Mouse (Mus musculus) left cerebral cortex, postnatal 10 days (tissue): Measurements from ENCODE around the gene Usp39. TPM values are rescaled to one million over a fixed set of nuclear protein-coding genes. Genes with fewer than 3 reads are reported as not detected.

ENCODE experiments used
- DNase-seq, 2 experiments: peaks; one replicate each; pipeline ENCODE4 v3.0.0; 2021 to 2022; ENCODE audit warnings: low spot score in 2 of 2, mixed read lengths in 1 of 2; ENCODE audit errors: extremely low spot score in 1 of 2
- intact Hi-C: fragments of 180-260 bp; cut with DNase I; formaldehyde crosslinking; loops from one replicate; pipeline ENCODE4 v1.15.1; 2025
- total RNA-seq, 2 experiments: library from RNA; stranded (reverse); gene quantifications; 2 replicates each; pipeline ENCODE4 v1.2.3; 2021

Gene Usp39
- total RNA-seq, 2 experiments from 2014 or later, result 31.8 to 33.6 TPM

DNA sequence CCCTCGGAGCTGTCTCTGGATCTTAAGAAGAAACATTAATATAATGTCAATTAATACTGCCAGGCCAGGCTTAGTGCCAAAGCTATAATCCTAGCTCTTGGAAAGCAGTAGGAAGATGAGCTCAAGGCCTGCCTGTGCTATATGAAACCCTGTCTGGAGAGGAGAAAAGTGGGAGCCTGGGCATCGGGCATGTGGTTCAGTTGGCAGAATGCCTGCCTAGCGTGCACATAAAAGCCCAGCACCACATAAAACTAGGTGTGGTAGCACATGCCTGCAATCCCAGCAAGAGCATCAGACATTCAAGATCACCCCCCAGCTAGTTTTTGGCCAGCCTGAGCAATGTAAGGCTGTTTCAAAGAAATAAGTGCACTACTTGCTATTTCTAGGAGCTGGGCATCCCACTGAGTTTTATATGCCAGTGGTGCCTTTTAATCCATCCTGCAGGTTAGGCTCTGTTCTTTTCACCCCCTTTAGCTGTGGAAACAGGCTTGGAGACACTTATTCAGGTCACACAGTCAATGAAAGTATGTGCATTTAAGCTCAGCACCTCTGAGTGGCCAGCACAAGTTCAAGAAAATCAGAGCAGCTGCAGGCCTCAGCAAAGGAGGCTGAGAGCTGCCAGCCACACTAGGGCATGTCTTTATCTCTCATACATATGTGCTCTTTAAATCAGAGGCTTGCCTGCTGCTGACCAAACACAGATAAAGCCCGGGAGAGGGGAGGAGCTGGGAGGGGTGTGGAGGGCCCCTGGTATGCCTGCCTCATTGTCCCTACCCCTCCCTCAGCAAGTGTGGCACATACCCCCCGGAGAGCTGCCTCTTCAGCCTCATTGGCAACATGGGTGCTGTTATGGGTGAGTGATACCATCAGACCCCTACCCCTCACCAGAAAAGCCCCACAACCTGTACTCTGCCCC, 12.4 kb upstream of the Usp39 start:
- intact Hi-C loops, result no loop called here
- DNase-seq, result no peak

DNA sequence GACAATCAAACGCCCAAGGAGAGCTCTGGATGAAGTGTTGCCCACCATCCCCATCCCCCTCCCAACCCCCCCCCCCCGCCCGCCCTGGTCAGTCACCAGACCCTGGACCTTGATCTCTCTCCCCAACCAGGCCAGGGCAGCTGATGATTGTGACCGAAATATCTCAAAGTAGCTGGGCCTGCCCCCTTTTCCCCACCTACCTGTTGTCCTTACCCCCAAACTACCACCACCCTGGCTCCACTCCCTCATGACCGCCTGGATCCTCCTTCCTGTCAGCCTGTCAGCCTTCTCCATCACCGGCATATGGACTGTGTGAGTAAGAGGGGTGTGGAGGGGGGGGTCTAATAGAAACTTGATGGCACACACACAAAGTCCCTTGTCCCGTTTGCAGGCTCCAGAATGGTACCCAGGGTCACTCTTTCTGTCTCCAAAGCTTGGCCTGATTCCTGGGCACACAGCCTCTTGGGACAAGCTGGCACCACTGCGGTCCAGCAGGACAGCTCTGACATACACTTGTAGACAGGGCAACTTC, 11.1 kb upstream of the Usp39 start:
- intact Hi-C loops, result no loop called here
- DNase-seq, result no peak

DNA sequence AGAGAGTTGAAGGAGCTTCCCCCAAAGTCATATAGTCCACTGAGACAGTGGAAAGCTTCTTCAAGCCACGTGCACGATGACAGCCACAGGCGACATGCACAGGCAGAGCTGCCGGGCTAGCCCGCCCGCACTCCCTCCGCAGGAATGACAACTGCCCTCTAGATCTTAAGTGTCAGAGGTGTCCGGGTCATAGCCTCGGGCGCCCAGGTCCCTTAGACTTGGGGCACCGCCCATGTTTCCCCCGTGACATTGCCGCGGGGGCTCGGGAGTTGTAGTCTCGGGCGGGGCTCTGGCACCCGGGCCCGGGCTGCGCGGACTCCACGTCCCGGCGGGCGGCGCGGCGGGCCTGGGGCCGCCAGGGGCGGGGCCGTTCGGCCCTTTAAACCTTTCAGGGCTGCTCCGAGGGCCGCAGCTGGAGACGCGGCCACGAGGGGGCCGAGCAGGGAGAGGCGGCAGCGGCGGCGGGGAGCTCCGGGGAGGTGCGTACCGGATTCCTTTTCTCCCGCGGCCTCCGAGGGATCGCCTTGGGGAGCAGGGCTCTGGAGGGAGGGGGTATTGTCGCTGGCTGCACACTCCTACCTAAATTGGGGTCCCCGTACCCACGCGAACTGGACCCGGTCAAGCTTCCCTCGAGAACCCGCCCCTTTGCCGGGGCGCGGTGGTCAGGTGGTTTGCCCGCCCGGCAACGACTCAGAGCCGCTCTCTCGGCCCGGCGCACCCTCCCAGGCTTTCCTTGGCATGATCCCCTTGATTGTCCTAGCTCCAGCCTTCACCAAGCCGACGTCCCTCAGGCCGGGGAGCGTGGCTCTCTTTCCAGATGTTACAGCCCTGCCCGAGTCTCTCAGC, 10.3 kb upstream of the Usp39 start, which contains the start of gene Tmem150a:
TSS of gene Tmem150a (plus strand) at position 382 of the 846 bp plus-strand sequence.
- intact Hi-C loops, result no loop called here
- peak; percentile 60 to 91 for DNase-seq

DNA sequence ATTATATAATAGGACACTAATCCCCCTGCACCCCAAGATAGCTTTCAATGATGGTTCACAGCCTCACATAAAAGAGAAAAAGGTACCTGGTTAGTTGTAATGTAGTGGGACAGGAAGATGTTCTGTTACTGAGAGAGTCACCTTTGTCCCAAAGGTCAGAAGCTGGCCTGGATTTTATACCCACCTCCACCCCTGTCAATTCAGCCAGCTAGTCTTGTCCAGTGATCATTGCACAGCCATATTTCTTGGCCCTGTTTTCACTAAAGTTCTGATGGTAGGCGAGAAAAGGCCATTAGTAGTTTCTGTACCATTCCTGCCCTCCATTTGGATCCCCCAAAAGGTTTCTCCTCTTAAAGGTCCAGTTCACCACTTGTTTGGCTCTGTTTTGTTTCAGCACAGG, 9.0 kb upstream of the Usp39 start:
- intact Hi-C loops, result no loop called here
- no peak for DNase-seq

DNA sequence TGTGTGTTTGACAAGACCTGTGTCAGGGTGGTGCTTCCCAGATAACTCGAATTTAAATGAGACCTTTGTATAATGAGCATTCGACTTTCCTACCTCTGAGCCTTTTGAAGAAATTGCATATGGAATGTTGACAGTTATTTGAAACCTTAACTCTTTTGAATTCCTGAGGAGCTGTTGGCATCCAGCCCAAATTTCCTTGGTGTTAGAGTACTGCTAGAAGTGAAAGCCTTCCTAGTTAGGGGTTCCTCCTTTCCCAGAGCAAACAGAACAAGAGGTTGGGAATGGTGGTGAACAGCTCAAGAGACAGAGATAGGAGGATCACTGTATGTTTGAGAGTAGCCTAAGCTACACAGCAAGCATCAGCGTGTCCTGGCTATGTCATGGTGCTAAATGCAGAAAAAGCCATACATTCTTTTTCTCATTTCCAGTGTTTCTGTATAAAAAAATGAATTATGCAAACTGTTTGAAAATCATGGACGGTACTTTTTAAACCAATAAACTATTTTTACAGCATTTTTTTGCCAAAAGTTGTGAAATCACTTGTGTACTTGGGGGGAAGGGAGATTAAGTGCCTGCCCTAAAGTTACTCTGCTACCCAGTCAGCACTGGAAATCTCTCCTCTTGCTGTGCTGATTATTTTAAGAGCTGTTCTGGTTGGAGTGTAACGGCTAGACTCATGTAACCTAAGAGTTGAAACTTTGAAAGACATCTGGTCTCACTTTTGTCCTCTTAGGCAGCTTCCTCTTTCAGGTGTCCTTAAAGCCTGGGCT, 7.8 kb upstream of the Usp39 start:
- peak in 1 of 2 experiments; percentile 46 for DNase-seq
- intact Hi-C loops, result no loop called here

DNA sequence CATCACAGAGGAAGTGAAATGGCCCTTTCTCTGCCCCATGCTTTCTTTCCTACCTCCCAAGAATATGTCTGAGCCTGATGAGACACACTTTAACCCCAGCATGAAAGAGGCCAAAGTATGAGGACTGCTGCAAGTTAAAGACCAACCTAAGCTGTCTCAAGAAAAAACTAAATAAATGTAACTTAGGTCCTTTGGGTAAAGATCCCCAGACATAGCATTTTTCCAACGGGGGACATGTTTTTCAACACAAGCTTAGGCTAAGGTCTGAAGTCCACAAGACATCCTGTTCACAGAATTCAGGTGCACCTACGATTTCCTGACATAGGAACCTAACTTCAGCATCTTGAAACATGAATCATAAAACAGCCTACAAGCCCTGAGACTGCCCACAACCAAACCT, 5.2 kb upstream of the Usp39 start:
- intact Hi-C loops, result no loop called here
- DNase-seq, result no peak

DNA sequence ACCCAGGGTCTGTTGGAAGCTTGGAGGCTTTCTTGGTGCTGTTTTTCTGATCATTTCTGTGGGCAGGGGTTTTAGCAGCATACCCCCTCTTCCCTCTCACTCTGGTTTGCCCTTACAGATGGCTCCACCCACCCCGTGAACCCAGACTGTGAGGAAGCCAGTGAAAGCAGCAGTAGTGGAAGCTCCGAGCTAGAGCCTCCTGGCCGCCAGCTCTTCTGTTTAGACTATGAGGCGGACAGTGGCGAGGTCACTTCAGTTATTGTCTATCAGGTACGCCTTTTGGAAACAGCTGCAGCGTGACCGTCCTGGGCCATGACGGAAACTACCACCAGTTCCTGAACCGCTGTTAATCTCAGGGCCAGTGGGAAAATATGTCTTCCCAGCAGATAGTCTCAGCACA, 3.4 kb upstream of the Usp39 start:
- intact Hi-C loops, result no loop called here
- DNase-seq, result peak in 1 of 2 experiments; percentile 47

DNA sequence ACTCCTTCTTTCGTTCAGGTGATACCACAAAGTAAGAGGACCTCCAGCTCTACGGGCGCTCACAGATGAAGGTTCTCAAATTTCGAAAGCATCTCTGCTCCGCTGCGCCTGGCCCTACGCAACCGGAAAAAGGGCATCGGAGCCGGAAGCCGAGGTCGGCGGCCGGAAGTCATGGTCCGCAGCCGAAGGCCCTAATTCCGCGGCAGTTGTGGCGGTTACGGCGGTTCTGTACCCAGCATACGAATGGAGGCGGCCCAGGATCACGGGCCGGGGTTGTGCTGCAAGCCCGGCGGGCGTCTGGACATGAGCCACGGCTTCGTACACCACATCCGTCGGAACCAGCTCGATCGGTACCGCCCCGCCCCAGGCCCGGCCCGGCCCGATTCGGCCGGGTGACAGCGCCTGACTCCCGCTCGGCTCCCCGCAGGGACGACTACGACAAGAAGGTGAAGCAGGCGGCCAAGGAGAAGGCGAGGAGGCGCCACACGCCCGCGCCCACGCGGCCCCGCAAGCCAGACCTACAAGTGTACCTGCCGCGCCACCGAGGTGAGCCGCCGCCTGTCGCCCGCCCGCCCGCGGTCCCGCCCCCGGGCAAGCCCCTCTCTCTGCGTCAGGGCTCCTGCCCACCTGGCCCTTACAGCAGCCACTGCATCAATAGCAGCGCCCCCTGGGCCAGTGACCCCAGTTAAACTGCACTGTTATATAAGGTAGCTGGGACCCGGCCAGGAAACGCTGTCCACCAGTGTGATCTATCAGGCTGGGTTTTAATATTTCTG, 2.4 kb upstream of the Usp39 start, which contains the start of gene 0610030E20Rik:
TSS of gene 0610030E20Rik (plus strand) at position 152 of the 776 bp plus-strand sequence.
- intact Hi-C loops, result no loop called here

DNA sequence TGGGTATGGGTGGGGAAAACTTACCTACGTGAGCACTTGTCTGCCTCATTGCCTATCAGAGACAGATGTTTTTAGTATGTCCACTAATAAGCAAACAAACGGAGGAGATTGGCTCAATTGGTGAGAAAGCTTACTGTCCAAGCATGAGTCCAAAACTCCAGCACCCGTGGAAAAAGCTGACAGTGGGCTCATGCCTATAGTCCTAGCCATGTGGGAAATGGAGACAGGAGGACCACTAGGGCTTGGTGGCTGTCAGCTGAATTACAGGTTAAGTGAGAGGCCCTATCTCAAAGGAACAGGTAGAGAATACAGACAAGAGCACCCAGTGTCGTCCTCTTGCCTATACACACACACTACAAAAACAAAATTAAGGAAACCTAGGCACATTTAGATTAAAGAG, 1.3 kb upstream of the Usp39 start:
- intact Hi-C loops, result no loop called here

More for the DNA sequence above, 2.4 kb upstream of the Usp39 start, which contains the start of gene 0610030E20Rik:
- peak; percentile 62 to 84 for DNase-seq

DNA sequence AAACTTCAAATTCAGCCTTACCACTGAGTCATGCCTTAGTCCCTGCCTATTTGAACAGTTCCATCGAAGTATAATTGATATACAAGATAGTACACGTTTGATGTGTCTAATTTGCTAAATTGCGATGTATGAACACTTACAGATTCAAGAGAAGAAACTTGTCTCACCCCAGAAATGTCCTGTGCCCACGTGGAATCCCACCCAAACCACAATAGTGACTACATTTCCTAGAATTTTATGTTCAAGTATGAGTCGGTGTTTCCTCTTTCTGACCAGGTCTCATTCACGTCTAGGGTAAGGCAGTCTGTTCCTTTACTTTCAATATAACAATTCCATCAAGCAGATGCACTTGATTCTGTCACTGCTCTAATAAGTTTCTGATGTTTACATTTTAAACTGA, 649 bp upstream of the Usp39 start:
- DNase-seq, result no peak
- intact Hi-C loops, result no loop called here

More for the DNA sequence above, 1.3 kb upstream of the Usp39 start:
- DNase-seq, result no peak

DNA sequence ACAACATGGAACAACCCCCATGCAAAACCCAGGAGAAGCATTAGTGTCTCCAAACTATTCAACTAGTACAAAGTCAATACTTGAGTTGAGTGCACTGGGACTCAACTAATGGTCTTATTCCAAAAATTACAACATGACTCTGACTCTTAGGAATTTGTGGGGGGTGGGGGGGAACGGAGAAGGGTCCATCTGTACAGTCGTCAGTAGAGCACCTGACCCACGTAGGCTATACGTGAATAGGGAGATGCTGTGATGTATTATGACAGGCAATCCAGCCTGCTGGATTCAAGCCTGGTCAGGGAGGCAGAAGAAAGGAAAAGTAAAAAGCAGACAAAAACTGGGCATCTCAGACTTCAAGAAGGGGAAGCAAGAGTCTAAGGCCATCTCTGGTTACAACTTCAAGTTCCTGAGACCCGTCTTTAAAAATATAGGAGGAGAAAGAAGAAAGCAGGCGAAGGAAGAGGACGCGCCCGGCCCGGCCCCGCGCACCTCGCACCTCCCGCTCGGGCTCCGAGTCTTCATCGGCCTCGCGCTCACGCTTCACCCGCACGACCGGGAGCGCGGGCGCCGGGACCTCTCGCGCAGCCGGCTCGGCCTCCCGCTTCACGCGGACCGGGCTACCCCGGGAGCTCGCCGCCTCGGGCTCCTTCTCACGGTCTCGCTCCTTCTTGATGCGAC, 449 bp downstream of the Usp39 start:
- DNase-seq, result no peak
- intact Hi-C loops, result no loop called here

DNA sequence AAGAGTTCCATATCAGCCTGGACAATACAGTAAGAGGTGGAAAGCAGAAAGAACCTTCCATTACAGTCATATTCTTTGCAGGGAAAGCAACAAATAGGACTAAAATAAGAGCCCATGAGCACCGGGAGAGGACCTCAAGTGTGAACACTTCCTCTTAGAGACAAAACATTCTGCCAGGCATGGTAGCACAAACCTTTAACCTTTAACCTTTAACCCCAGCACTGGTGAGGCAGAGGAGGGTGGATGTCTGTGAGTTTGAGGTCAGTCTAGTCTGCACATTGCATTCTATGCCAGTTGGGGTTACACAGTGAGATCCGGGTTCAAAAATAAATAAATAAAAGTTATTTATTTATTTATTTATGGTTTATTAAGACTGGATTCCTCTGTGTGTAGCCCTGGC, 4.5 kb downstream of the Usp39 start:
- intact Hi-C loops, result no loop called here
- DNase-seq, result no peak

DNA sequence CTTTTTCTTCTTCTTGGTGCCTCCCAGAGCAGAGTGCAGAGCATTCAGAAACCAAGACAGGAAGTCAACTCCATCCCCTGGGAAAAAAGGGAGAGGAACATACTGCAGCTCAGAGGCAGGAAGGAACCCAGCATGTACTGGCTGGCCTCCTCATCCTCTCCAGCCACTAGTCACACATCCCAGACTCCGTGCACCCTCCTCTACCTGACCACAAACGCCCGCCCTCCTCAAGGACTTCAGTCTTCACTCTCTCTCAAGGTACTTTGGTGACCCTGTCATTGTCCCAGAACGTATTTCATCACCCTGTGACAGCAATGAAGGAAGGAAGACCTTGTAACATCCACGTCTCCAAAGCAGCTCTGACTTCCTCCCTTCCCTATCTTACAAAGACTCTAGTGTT, 11.9 kb downstream of the Usp39 start:
- no peak for DNase-seq
- intact Hi-C loops, result loop anchor here (10.0 kb wide), 1 partner anchor 448 kb away; no protein-coding TSS in a partner anchor

DNA sequence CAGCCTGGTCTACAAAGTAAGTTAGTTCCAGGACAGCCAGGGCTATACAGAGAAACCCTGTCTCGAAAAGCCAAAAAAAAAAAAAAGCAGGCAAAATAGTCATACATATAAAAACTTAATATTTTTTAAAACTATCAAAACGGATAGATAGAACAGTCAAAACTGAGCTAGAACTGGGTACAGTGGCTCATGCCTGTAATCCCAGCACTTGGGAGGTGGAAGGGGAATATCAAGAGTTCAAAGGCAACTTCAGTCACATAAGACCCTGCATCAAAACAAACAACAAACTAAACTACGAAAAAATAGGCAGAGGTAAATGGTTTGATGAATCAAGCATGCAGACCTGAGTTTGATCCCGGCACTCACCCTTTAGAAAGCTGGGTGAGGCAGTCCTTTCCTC, 14.9 kb downstream of the Usp39 start:
- no peak for DNase-seq
- intact Hi-C loops, result loop anchor here (10.0 kb wide), 1 partner anchor 445 kb away; no protein-coding TSS in a partner anchor

DNA sequence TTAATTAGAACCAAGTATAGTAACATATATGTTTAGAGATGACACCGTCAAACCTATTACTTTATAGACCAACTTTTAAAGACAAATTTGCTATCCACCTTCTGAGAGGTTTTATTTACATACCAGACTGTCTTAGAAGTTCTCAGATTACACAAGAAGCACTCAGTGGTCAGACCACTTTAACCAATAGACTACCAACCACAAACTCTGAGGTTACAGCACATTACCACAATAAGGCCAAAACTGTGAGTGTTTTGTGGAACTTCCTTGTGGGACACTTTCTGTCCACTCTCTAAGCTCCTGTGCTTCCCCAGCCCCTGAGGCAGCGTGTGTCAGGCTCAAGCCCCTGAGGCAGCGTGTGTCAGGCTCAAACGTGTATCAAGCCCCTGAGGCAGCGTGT, 16.0 kb downstream of the Usp39 start:
- DNase-seq, result no peak
- intact Hi-C loops, result no loop called here

DNA sequence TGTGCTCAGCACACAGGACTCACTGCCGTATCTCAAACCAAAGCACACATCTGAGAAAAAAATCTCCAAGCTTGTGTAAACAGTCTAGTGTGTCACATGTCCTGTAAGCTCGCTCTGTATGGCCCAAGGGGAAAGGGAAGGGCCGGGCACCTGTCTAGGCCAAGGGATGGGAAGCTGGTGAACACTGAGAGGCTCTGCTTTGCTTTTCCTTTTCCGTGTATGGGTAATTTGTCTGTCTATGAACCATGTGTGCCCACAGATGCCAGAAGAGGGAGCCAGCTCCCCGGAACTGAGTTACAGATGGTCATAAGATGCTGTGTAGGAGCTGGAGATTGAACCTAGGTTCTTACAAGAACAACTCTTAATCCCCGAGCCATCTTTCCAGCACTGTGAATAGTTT, 18.7 kb downstream of the Usp39 start:
- peak in 1 of 2 experiments; percentile 30 for DNase-seq
- intact Hi-C loops, result no loop called here

DNA sequence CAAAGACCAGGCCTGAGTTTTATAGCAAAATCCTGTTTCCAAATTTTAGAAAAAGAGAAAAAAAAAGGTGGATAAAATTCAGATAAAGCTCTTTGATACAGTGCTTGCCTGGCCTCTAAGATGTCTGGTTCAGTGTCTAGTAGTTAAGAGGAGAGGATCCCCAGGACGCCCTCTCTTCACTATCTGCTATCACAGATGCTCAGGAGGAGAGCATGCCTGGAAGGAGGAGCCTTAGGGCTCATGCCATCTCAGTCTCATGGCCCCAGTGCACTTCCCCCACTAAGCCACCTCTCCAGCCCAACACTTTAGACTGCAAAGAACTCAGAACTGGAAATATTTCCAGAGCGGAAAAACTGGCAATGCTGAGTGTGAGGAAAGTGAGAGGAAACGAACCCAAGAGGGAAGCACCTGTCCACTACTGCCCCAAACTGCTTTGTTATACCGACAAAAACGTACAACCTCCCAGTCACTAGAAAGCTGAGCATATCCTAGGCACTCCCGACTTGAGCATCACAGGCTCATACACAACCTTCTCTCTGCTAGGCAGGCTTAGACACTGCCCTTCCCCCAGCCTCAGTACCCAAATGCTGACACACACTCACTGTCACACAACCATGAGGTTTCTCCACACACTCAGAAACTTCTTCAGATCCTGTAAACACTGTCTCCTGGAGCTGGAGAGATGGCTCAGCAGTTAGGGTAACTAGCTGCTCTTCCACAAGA, 21.0 kb downstream of the Usp39 start:
- no peak for DNase-seq

More for the DNA sequence above, 21.0 kb downstream of the Usp39 start:
- intact Hi-C loops, result loop anchor here (5.0 kb wide), 1 partner anchor 137 kb away; no protein-coding TSS in a partner anchor
